Mouse (Mus musculus): ENCODE results near the gene Shisa4.
A peak's percentile ranks its signal among the peaks of the same experiment; 100 is the strongest.
"Not testable (repeated sequence)": the region's sequence is repeated elsewhere in the genome, so short reads cannot be mapped to it uniquely, and the experiment has no call there.

The Shisa4 gene

DNA sequence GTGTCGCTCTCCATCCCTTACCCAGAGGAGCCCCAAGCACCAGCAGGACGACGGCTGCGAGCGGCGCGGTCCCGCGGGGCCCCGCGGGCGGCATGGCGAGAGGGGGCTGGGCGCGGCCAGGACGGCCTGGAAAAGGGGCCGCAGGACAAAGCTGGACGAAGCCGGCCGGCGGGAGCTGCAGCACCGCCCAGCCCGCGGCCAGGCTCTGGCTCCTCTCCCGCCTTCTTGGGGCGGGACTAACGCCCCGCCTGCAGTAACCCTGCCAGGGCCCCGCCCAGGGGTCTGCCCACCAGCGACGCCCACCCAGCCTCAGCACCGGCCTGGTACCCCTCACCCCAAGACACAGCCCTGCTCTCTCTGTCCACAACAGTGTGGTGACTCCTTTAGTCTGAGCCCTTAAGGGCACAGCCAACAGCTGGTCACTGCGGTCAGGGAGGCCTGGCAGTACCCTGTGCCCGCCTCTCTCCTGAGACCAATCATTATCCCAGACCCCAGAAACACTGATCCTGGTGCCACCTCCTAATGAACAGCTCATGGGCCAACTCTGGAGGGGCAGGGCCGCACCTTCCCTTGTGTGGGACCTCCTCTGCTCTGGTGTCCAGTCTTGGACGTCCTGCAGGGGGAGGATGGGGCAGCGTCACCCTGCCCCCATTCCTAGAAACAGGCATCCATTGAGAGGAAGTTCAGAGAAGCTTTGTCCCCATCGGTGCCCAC, at the start of gene Shisa4:
TSS of gene Shisa4 (minus strand) at position 370 of the 714 bp plus-strand sequence.
- DNase-seq = peak; percentile 86

GRCm38 (mm10) chr1:135422772-135423171, 47.7 kb upstream of the Shisa4 start:
- DNase-seq = no peak

GRCm38 (mm10) chr1:135413996-135414395, 39.0 kb upstream of the Shisa4 start:
- DNase-seq = peak; percentile 59

- no peak for DNase-seq
These were observed 37.1 kb upstream of the Shisa4 start for GRCm38 (mm10) chr1:135412130-135412529.

- DNase-seq = peak; percentile 68
These were observed 35.9 kb upstream of the Shisa4 start for GRCm38 (mm10) chr1:135410967-135411366.

- no peak for DNase-seq
These were observed 33.9 kb upstream of the Shisa4 start for GRCm38 (mm10) chr1:135408973-135409372.

DNA sequence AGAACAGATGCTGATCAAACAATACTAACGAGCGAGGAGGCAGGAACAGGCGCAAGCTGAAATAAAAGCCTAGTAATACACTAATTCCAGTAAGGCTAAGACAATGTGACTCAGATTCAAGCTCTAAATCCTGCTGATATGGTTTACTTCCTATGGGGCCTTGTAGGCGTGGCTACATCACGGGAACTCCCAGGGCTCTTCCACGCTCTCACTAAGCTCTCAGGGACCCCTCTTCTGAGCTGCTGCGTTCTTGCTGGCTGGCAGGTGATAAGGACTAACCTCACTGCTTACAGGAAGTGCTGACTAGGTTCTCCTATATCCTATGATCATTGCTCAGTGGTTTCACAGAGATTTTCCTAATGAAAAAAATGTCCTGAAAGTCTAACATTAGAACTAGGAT, 30.3 kb upstream of the Shisa4 start:
- DNase-seq = no peak

GRCm38 (mm10) chr1:135401452-135402110, 26.5 kb upstream of the Shisa4 start:
- no peak for DNase-seq

DNA sequence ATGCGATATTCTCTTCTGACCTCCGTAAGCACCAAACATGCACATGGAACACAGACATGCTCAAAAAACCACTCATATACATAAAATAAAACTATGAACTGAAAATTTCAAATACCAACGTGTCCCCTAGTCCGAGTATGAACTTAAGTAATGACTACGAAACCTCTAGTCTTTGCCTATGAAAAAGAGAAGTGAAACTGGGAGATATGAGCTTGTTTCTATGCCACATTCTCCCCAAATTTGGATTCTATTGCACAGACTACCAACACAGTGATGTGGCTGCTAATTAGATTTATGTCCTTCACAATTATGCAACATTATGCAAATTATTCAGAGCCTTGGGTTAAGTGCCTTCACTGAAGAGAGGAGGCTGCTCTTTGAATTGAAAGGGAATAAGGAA, 24.4 kb upstream of the Shisa4 start:
- DNase-seq = no peak

GRCm38 (mm10) chr1:135385161-135385560, 10.1 kb upstream of the Shisa4 start:
- DNase-seq = peak; percentile 64

DNA sequence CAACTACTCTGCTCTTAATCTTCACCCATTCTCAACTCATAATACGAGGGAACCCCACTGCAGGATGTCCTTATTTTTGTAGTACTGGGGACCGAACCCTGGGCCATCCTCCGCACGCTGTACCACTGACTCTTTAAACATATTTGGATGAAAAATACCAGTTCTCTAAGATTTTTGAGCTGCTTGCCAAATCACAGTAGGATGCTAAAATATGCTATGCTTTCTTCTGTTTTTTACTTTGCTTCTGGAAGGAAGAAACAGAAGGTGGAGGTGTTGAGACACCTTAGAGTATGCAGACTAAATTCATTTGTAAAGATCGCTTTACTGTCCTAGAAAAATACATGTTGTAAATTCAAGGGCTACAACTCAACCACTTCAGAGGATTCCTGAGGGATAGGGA, 9.1 kb upstream of the Shisa4 start:
- DNase-seq = no peak

DNA sequence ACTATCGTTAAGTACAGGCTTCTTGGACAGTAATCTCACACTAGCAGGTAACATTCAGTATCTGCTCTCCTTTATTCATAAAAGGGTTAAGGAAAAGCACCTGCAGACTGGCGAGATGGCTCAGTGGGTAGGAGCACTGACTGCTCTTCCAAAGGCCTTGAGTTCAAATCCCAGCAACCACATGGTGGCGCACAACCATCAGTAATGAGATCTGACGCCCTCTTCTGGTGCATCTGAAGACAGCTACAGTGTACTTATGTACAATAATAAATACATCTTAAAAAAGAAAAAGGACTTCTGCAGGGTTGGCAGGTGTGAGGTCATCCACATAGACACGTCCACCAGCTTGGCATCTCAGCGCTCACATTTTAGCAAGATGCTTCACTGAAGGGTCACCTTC, 6.5 kb upstream of the Shisa4 start:
- DNase-seq = not testable (repeated sequence)

GRCm38 (mm10) chr1:135380071-135380991, 5.3 kb upstream of the Shisa4 start:
- DNase-seq = peak; percentile 88

DNA sequence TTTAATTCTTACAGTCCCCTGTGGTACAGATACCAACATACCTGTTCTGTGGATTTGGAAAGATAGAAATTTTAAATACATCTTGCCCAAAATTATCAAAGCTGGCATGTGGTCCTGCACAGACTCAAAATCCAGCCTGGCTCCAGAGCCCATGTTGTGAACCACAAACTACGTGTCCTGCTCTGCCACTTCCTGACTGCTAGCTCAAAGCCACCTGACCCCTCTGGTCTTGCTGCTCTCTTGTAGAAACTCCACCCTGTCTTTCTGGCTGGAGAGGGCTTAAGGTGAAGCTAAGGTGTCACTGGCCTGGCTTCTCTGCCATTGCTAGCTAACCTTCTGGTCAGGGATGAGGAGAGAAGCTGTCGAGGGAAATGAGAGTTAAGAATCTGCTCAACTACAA, 4.0 kb upstream of the Shisa4 start:
- DNase-seq = no peak

DNA sequence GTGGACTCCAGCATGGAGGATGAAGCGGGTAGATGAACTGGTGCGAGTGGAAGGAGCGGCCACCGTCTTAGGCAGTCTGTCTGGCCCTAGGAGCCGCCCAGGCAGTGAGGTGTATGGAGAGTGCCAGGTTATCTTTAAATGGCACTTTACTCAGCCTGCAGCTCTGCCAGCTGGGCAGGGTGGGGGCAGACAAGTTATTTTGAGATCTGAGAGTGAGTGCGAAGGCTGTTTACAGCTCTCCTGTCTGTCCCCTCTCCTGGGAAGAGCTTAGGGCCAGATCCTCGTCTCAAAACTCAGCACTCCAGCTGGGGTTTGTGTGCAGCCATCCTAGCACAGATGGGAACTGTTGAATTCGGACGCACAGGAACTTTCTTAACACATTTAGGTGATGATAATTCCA, 3.5 kb upstream of the Shisa4 start:
- peak; percentile 78 for DNase-seq

GRCm38 (mm10) chr1:135374175-135374867, 716 bp downstream of the Shisa4 start:
- peak; percentile 41 for DNase-seq

DNA sequence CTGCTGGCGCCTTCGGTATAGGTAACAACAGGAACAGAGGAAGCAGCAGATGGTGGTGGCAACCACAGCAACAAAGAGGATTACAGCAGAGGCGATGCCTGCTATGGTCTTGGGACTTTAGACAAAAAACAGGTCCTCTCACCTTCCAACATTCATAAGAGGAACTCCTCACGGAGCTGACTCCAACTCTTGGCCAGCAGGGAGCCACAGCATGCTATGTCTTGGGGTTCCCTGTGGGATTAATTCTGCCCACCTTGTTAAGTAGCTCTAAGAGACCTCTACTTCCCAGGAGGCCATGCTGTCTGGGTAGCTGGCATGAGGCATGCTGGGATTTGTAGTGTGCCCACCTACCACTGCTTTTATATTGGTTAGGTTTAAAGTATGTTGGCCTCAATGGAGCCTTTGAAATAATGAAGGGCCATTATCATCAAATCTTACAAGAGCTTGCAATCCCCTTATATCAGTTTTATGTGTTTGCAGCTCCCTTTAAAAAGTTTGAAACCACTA, 1.8 kb downstream of the Shisa4 start:
- DNase-seq = no peak

GRCm38 (mm10) chr1:135369415-135369814, 5.6 kb downstream of the Shisa4 start:
- DNase-seq = no peak

DNA sequence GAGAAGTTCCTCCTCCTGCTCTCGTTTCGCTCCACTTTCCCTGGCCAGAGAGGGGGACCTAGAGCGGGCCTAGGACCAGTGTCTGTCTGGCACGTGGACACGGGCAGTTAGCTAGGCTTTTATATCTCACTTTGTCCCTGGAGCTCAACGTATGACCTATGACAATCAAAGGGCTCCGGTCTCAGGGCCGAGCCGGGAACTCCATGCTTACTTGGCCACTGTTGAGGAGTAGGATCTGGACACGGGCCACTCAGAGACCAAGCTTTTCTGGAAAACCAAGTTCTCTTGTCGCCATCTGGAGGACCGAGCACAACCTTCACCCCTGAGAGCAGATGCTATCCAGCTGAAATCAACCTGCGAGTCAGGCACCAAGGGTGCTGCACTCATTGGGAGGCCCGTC, 6.1 kb downstream of the Shisa4 start:
- peak; percentile 52 for DNase-seq

DNA sequence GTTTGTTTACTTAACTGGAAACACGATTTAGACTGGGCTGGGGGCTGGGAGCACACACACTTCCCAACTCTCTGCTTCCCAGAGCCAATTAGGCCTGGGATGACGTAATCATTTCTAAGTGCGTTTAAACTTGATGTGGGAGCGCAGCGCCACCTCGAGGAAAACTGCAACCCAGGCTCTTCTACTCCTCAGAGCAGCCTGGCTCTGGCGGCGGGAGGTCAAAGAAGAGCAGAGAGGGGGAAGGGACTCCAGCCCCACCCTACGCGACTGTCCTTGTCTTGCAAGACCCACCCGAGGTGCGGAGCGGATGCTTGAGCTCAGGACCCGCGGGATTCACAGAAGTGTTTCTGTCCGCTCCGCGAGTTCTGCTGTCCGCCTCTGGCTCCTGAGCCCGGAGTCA, 6.8 kb downstream of the Shisa4 start:
- peak; percentile 91 for DNase-seq

DNA sequence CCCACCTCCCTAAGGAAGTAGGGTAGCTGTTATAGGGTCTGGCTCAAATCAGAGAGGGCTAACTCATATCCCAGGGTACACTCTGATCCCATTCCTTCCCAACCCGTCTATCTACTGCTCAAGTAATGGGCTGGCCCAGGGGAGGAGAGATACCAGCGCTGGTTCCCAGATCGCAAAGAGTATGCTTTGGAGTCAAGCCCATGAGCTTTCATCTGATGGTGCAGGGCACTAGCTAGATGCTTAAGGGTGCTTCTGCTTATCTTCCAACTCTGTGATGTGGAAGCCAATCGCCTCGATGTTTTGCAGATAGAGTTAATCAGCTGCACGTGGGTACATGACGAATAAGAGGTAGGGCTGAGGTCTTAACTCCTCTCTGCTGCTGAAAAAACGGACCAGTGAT, 7.4 kb downstream of the Shisa4 start:
- no peak for DNase-seq

GRCm38 (mm10) chr1:135367005-135367404, 8.0 kb downstream of the Shisa4 start:
- peak; percentile 60 for DNase-seq

DNA sequence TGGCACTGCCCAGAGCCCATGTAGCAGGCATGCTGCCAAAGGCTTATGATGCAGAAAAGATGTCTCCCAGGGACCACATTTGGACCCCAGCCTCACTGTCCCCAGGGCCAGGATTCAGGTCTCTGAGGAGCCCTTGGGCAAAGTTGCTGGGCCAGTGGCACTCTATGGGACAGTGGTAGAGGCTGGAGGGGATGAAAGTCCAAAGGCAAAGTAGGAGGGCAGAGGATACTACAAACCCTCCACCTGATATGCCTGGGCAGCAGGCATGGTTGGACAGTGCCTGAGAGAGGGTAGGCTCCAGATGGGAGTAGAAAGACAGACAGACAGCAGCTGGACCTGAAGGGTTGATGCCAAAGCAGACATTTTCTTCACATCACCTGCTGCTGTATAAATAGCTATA, 8.7 kb downstream of the Shisa4 start:
- DNase-seq = no peak

Data from right cerebral cortex, adult 18-20 months (tissue).